Mouse (Mus musculus): Measurements from ENCODE around the gene Olfr57. TPM values are rescaled to one million over a fixed set of nuclear protein-coding genes. Genes with fewer than 3 reads are reported as not detected.

Gene Olfr57
- 0.21 and 0.47 TPM in 2 replicates for polyA plus RNA-seq (2015; fragmentation: Nextera tagmentation; extraction: Ambion mirVana)

GRCm38 (mm10) chr10:79028441-79028840 is at the start of gene Olfr57:
TSS of gene Olfr57 (plus strand) at chr10:79028741.

GRCm38 (mm10) chr10:78980750-78981149 is 47.8 kb upstream of the Olfr57 start, which contains the start of gene Olfr1352:
TSS of gene Olfr1352 (plus strand) at chr10:78981050.

GRCm38 (mm10) chr10:79012172-79012571 is 16.4 kb upstream of the Olfr57 start, which contains the start of gene Olfr1351:
TSS of gene Olfr1351 (plus strand) at chr10:79012472.

Other genes with a start within 250 kb of the Olfr57 start
- gene Slc1a6, start 248.2 kb upstream of the Olfr57 start, polyA plus RNA-seq (2015; fragmentation: Nextera tagmentation; extraction: Ambion mirVana): 43.3 and 52.0 TPM in 2 replicates
- gene Olfr1356, start 176.6 kb upstream of the Olfr57 start, polyA plus RNA-seq (2015; fragmentation: Nextera tagmentation; extraction: Ambion mirVana): not detected in 2 replicates
- not detected in 2 replicates for gene Olfr1355, start 153.2 kb upstream of the Olfr57 start, polyA plus RNA-seq (2015; fragmentation: Nextera tagmentation; extraction: Ambion mirVana)
- not detected in 2 replicates for gene Olfr1354, start 115.6 kb upstream of the Olfr57 start, polyA plus RNA-seq (2015; fragmentation: Nextera tagmentation; extraction: Ambion mirVana)
- not detected in 2 replicates for gene Olfr8, start 78.1 kb upstream of the Olfr57 start, polyA plus RNA-seq (2015; fragmentation: Nextera tagmentation; extraction: Ambion mirVana)
- gene Olfr1353, start 65.4 kb upstream of the Olfr57 start, polyA plus RNA-seq (2015; fragmentation: Nextera tagmentation; extraction: Ambion mirVana): not detected in 2 replicates
- not detected in 2 replicates for gene Olfr1352, start 47.7 kb upstream of the Olfr57 start, polyA plus RNA-seq (2015; fragmentation: Nextera tagmentation; extraction: Ambion mirVana)
- gene Olfr1351, start 16.3 kb upstream of the Olfr57 start, polyA plus RNA-seq (2015; fragmentation: Nextera tagmentation; extraction: Ambion mirVana): not detected in 2 replicates
- gene 2610008E11Rik, start 68.9 kb downstream of the Olfr57 start, polyA plus RNA-seq (2015; fragmentation: Nextera tagmentation; extraction: Ambion mirVana): 26.0 and 28.5 TPM in 2 replicates
- not detected in 2 replicates for gene Vmn2r80, start 120.0 kb downstream of the Olfr57 start, polyA plus RNA-seq (2015; fragmentation: Nextera tagmentation; extraction: Ambion mirVana)
- gene Vmn2r81, start 219.0 kb downstream of the Olfr57 start, polyA plus RNA-seq (2015; fragmentation: Nextera tagmentation; extraction: Ambion mirVana): not detected in 2 replicates

All from neural tube, postnatal 0 days (tissue).